ENCODE assay signal across 8 mouse cellular contexts in the genomic region with DNA sequence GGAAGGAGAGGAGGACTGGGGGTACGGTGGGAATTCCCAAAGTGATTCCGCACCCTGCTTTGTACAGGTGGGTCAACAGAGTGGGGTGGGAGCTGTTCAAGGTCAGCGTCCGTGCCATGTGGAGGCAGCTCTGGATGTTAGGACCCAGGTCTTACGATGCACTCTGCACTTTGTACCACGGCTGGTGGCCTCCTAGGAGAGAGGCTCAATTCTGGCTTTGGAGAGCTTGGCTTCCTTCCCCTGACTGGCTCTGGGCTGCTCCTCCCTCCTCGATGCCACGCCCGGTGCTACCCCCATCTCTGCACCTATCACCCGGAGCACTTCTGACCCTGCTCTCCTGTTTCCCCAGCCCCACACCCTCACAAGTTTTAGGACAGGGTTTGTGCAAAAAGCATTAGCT. TPM values are rescaled to one million over a fixed set of nuclear protein-coding genes. Genes with fewer than 3 reads are reported as not detected.
DNase-seq lines count a peak whose midpoint lies in the region; ATAC-seq lines count a peak whose summit lies in the region.

No protein-coding gene starts in this region.

- no peaks in the 10 kb centered on the region for H3K9me3 ChIP-seq in limb, embryonic 13.5 days
- H3K9me3 ChIP-seq in neural tube, embryonic 13.5 days = no peaks in the 10 kb centered on the region

- no peak overlapping the region; the same call in 1 of the 2 replicates for H3K27ac ChIP-seq in limb, embryonic 13.5 days
- peak overlapping the region; percentile 76; the same call in 1 of the 2 replicates for H3K27ac ChIP-seq in neural tube, embryonic 13.5 days (replicated peaks)

- DNase-seq in adrenal gland, postnatal 14 days = peak; percentile 29
- no peak for DNase-seq in adrenal gland, adult 18-20 months (ENCODE audit: low spot score in 2 of 2)
- peak; percentile 52 for DNase-seq in ES-CJ7 (ENCODE audit: low read depth, low spot score)
- no peak for DNase-seq in layer of hippocampus, adult 9-11 months
- DNase-seq in layer of hippocampus, adult 8-10 months (ENCODE audit: low spot score in 2 of 2) = no peak

- peak overlapping the region; percentile 78 for H3K4me3 ChIP-seq in limb, embryonic 13.5 days
- peak overlapping the region; percentile 69 for H3K4me3 ChIP-seq in neural tube, embryonic 13.5 days

- H3K4me2 ChIP-seq in limb, embryonic 13.5 days (replicated peaks) = peak overlapping the region; percentile 78
- H3K4me2 ChIP-seq in neural tube, embryonic 13.5 days = peak overlapping the region; percentile 69

- ATAC-seq in granulocyte monocyte progenitor cell, adult 5-6 weeks (replicated peaks; ENCODE audit: poor library complexity, severe bottlenecking) = peak; percentile 43
- 0 out of 2 replicates have a peak, but pooled peaks have one; percentile 48 for ATAC-seq in limb, embryonic 13.5 days (ENCODE audit: low FRiP score, low read depth)
- ATAC-seq in neural tube, embryonic 13.5 days (ENCODE audit: low read depth) = peak; percentile 34; the same call in 1 of the 2 replicates

- H3K9ac ChIP-seq in limb, embryonic 13.5 days = peak overlapping the region; percentile 79
- H3K9ac ChIP-seq in neural tube, embryonic 13.5 days = peak overlapping the region; percentile 89

- H3K27me3 ChIP-seq in limb, embryonic 13.5 days = no peaks in the 10 kb centered on the region
- H3K27me3 ChIP-seq in neural tube, embryonic 13.5 days = no peaks in the 10 kb centered on the region

- 8% methylated on average over 10 of the region's 10 CpGs for WGBS in limb, embryonic 13.5 days
- 7% methylated on average over 10 of the region's 10 CpGs for WGBS in neural tube, embryonic 13.5 days

- H3K36me3 ChIP-seq in limb, embryonic 13.5 days = peaks cover 12% of the 10 kb centered on the region
- H3K36me3 ChIP-seq in neural tube, embryonic 13.5 days = peaks cover 14% of the 10 kb centered on the region

- H3K4me1 ChIP-seq in limb, embryonic 13.5 days = peaks cover 12% of the 10 kb centered on the region
- H3K4me1 ChIP-seq in neural tube, embryonic 13.5 days (replicated peaks) = peaks cover 13% of the 10 kb centered on the region

RNA-seq across cellular contexts. Expression of a gene that starts 0.8 kb away (rescaled TPM):
- 23.1 and 41.1 TPM in 2 replicates for total RNA-seq in adrenal gland, postnatal 14 days (2021)
- 10 to 100 TPM; 33.3 to 37.6 TPM for total RNA-seq in adrenal gland, adult 18-20 months (2021)
- total RNA-seq in granulocyte monocyte progenitor cell, adult 5-6 weeks (2014; fragmentation: Nextera tagmentation) = 13.4 and 22.3 TPM in 2 replicates
- total RNA-seq in granulocyte monocyte progenitor cell, adult 5-6 weeks (2017) = 17.5 and 20.0 TPM in 2 replicates
- polyA plus RNA-seq in limb, embryonic 13.5 days (2015; fragmentation: Nextera tagmentation; extraction: Ambion mirVana) = 75.2 and 78.7 TPM in 2 replicates
- polyA plus RNA-seq in neural tube, embryonic 13.5 days (2015; fragmentation: Nextera tagmentation; extraction: Ambion mirVana) = 117 and 132 TPM in 2 replicates
- total RNA-seq in layer of hippocampus, adult 8-10 months (2022) = 100 to 1,000 TPM in 1 of 4 experiments, 10 to 100 TPM in 3; 89.8 to 108 (median 95.7) TPM

RNA-seq across cellular contexts. Expression of a gene that starts 20.6 kb away (rescaled TPM):
- 29.9 and 34.6 TPM in 2 replicates for total RNA-seq in adrenal gland, postnatal 14 days (2021)
- 10 to 100 TPM; 27.9 to 28.0 TPM for total RNA-seq in adrenal gland, adult 18-20 months (2021)
- 25.7 and 29.8 TPM in 2 replicates for total RNA-seq in granulocyte monocyte progenitor cell, adult 5-6 weeks (2014; fragmentation: Nextera tagmentation)
- total RNA-seq in granulocyte monocyte progenitor cell, adult 5-6 weeks (2017) = 54.6 and 67.6 TPM in 2 replicates
- polyA plus RNA-seq in limb, embryonic 13.5 days (2015; fragmentation: Nextera tagmentation; extraction: Ambion mirVana) = 36.2 and 36.9 TPM in 2 replicates
- 53.5 and 57.0 TPM in 2 replicates for polyA plus RNA-seq in neural tube, embryonic 13.5 days (2015; fragmentation: Nextera tagmentation; extraction: Ambion mirVana)
- 10 to 100 TPM; 38.6 to 43.8 (median 41.4) TPM for total RNA-seq in layer of hippocampus, adult 8-10 months (2022)

RNA-seq across cellular contexts. Expression of a gene that starts 25.2 kb away (rescaled TPM):
- total RNA-seq in adrenal gland, postnatal 14 days (2021) = 102 and 106 TPM in 2 replicates
- total RNA-seq in adrenal gland, adult 18-20 months (2021) = 100 to 1,000 TPM in 1 of 2 experiments, 10 to 100 TPM in 1; 63.4 to 136 TPM
- total RNA-seq in granulocyte monocyte progenitor cell, adult 5-6 weeks (2014; fragmentation: Nextera tagmentation) = 35.6 and 45.1 TPM in 2 replicates
- 48.0 and 73.3 TPM in 2 replicates for total RNA-seq in granulocyte monocyte progenitor cell, adult 5-6 weeks (2017)
- polyA plus RNA-seq in limb, embryonic 13.5 days (2015; fragmentation: Nextera tagmentation; extraction: Ambion mirVana) = 55.2 and 56.9 TPM in 2 replicates
- polyA plus RNA-seq in neural tube, embryonic 13.5 days (2015; fragmentation: Nextera tagmentation; extraction: Ambion mirVana) = 70.2 and 75.8 TPM in 2 replicates
- 10 to 100 TPM; 88.0 to 96.1 (median 90.3) TPM for total RNA-seq in layer of hippocampus, adult 8-10 months (2022)

Comparison
In these comparisons a context has a peak if more than half of its experiments do, and no peak if none do; other contexts are left out.
1. DNase-seq: peak in adrenal gland, postnatal 14 days (single experiment) and ES-CJ7 (single experiment); none in adrenal gland, adult 18-20 months (0 of 2), layer of hippocampus, adult 9-11 months (single experiment) and layer of hippocampus, adult 8-10 months (0 of 2).
2. Peak in every context shown above with its lines, with median percentiles within 50 percentile points of each other: ATAC-seq.